Mouse (Mus musculus): ENCODE data around the gene Tnfrsf21. TPM values are rescaled to one million over a fixed set of nuclear protein-coding genes. Genes with fewer than 3 reads are reported as not detected.
A peak's percentile ranks its signal among the peaks of the same experiment; 100 is the strongest.

Tnfrsf21 gene
- total RNA-seq (2021): 10.5 and 13.9 TPM in 2 replicates
- long read RNA-seq, experiment 1, partial matches to known transcripts: 0 of 2 reads
- long read RNA-seq, experiment 1, other reads (novel, unspliced or antisense): 0 of 2 reads
- long read RNA-seq, experiment 2, partial matches to known transcripts: 1 of 5 reads
- long read RNA-seq, experiment 2, other reads (novel, unspliced or antisense): 0 of 5 reads

- DNase-seq: peak; percentile 85
These were observed at the start of gene Tnfrsf21 for GRCm38 (mm10) chr17:43016371-43017331. Gene Tnfrsf21, plus strand, starts transcription at chr17:43016555.

- DNase-seq: no peak
These were observed 48.2 kb upstream of the Tnfrsf21 start for GRCm38 (mm10) chr17:42968174-42968573.

GRCm38 (mm10) chr17:42975312-42975996 is 40.9 kb upstream of the Tnfrsf21 start:
- DNase-seq: peak; percentile 24

GRCm38 (mm10) chr17:42977766-42978165 is 38.6 kb upstream of the Tnfrsf21 start:
- DNase-seq: no peak

GRCm38 (mm10) chr17:42978345-42978744 is 38.0 kb upstream of the Tnfrsf21 start:
- no peak for DNase-seq

GRCm38 (mm10) chr17:42981806-42982205 is 34.5 kb upstream of the Tnfrsf21 start:
- DNase-seq: no peak

- no peak for DNase-seq
These were observed 33.8 kb upstream of the Tnfrsf21 start for GRCm38 (mm10) chr17:42982568-42982967.

- DNase-seq: peak; percentile 58
These were observed 30.3 kb upstream of the Tnfrsf21 start for GRCm38 (mm10) chr17:42985837-42986589.

- DNase-seq: peak; percentile 28
These were observed 28.7 kb upstream of the Tnfrsf21 start for GRCm38 (mm10) chr17:42987692-42988091.

GRCm38 (mm10) chr17:42989981-42990380 is 26.4 kb upstream of the Tnfrsf21 start:
- DNase-seq: peak; percentile 10

GRCm38 (mm10) chr17:42991112-42991511 is 25.2 kb upstream of the Tnfrsf21 start:
- DNase-seq: no peak

- no peak for DNase-seq
These were observed 16.8 kb upstream of the Tnfrsf21 start for GRCm38 (mm10) chr17:42999446-42999977.

- DNase-seq: no peak
These were observed 15.8 kb upstream of the Tnfrsf21 start for GRCm38 (mm10) chr17:43000598-43000997.

GRCm38 (mm10) chr17:43012718-43013117 is 3.6 kb upstream of the Tnfrsf21 start:
- DNase-seq: peak; percentile 70

GRCm38 (mm10) chr17:43017341-43018052 is 1.1 kb downstream of the Tnfrsf21 start:
- peak; percentile 46 for DNase-seq

GRCm38 (mm10) chr17:43018071-43018470 is 1.7 kb downstream of the Tnfrsf21 start:
- DNase-seq: no peak

- no peak for DNase-seq
These were observed 3.3 kb downstream of the Tnfrsf21 start for GRCm38 (mm10) chr17:43019660-43020059.

GRCm38 (mm10) chr17:43021017-43021416 is 4.7 kb downstream of the Tnfrsf21 start:
- no peak for DNase-seq

- no peak for DNase-seq
These were observed 5.7 kb downstream of the Tnfrsf21 start for GRCm38 (mm10) chr17:43022056-43022455.

- no peak for DNase-seq
These were observed 7.4 kb downstream of the Tnfrsf21 start for GRCm38 (mm10) chr17:43023637-43024217.

GRCm38 (mm10) chr17:43024531-43024930 is 8.2 kb downstream of the Tnfrsf21 start:
- no peak for DNase-seq
